Mouse (Mus musculus): ENCODE data around the gene C530025M09Rik. TPM values are rescaled to one million over a fixed set of nuclear protein-coding genes. Genes with fewer than 3 reads are reported as not detected.

C530025M09Rik gene
- not detected for polyA plus RNA-seq (2014; fragmentation: Illumina TruSeq; extraction: RNeasy Lipid Tissue Mini Kit (QIAGEN cat#74804); ENCODE audit: low read depth, low replicate concordance)

DNA sequence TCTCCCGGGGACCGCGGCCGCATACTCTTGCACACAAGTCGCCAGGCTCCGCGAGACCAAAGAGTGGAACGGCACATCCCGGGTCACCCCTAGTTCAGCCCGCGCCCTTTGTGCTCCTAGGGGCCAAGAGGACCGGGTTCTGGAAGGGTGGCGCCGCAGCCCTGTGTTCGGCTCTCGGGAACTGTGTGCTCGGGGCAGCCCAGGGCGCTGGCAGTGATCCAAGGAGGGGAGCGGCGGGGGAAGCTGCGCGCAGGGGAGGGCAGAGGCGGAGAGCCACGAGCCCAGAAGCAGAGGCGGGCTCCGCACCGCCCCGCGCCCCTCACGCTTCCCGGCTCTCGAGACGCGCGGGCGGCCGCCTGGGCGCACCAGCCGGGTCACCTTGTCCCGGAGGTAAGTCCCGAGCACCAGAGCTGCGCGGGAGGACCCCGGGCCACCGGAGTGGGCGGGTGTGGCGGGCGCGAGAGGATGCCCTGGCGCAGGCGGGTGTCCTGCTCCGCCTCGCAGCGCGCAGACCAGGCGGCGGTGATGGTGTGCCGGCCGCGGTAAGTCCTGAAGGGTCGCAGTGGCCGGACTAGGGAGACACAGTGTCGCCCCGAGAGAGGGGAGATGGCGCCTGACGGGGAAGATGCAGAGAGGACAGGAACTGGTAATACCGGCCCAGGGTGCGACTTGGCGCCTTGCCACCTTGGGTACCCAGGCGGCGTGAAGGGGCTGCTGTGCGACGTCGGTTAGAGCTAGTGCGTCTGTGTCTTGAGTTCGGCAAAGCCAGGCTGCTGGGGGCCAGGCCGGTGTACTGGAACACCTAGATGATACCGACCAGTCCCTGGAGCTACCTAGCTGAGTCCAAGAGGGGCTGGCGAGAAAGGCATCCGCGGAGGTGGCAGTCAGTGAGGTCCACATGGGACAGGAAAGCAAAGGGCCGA, at the start of gene C530025M09Rik:
TSS of gene C530025M09Rik (minus strand) at position 678 of the 923 bp plus-strand sequence.

DNA sequence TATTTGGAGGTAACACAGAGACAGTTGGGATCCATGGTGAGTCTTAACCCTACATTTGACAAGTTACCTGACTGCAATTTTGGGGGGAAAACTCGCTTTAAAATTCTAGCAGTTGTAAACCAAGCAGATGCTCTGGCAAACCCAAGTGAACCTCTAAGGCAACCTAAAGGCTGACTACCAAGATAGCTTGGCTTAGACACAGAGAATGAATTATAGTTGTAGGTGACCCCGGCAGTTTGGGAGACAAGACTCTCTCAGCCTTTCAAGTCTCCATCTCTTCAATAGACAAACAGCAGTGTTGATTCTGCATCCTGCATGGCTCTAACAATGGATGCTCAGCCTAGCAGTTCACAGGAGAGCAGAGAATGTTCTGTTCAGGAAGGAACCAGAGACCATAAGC, 2.1 kb downstream of the C530025M09Rik start, which contains the start of gene Syndig1:
TSS of gene Syndig1 (plus strand) at position 301 of the 400 bp plus-strand sequence.

Other genes with a start within 250 kb of the C530025M09Rik start
- 1.1 TPM for gene Syndig1, start 2.0 kb downstream of the C530025M09Rik start, polyA plus RNA-seq (2014; fragmentation: Illumina TruSeq; extraction: RNeasy Lipid Tissue Mini Kit (QIAGEN cat#74804); ENCODE audit: low read depth, low replicate concordance)